Mouse (Mus musculus): ENCODE data around the gene Atp6v0b.

DNA sequence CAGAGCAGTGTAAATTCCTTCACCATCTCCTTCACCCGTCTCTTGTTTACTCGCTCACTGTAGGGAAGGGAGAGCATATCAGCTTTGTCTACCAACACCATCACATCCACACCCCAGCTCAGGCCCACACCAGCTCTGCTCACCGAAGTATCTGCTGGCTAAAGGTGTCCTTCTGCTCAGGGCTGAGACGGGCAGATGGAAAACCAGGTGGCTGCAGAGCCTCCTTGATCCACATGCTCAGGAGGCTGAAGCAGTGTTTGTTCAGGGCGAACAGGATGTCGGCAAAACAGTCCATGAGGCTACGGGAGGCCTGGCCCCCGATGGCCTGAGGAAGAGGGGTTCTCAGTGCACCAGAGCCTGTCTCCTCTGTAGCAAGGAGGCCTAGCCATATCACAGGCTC, 7.5 kb upstream of the Atp6v0b start:
- TF ChIP-seq CTCF (IDR thresholded peaks at IDR 0.05; ENCODE audit: low read depth, low read length) (no peak), POLR2A (IDR thresholded peaks at IDR 0.05; ENCODE audit: insufficient read depth, low read length) (no peak)
